Mouse (Mus musculus): ENCODE results near the gene Atp9a.

Gene Atp9a

DNA sequence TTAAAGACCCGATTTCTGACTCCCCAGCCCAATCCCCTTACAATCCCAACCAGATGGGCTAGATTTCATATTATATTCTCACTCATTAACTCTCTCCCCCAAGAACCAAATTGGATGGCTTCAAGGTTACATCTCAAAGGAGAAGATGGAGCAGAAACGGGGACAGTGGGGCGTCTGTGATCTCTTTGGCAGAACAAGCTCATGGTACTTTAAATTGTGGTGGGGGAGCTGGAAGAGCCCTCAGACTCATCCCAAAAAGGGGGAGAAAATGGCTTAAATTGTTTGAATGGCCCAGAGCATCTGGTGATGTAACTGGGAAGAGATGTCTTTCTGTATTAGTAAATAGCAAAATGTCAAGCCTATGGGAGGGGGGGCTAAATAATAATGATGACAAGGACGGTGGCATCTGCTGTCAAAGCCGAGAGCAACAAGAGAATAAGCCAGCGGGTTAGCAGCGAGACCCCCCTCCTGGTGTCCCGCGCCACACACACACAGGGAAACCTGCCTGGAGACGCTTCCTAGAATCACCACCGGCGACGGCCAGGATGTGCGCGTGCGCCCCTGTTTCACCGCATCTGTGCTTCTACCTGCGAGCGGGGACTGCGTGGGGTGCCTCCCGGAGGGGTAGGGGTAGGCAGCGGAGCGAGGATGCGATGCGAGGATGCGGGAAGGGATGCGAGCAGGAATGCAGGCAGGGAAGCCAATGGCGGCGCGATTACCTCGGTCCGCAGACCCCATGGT is 141.3 kb downstream of the Atp9a start:
- no peak for DNase-seq (ENCODE audit: low spot score in 2 of 2)

DNA sequence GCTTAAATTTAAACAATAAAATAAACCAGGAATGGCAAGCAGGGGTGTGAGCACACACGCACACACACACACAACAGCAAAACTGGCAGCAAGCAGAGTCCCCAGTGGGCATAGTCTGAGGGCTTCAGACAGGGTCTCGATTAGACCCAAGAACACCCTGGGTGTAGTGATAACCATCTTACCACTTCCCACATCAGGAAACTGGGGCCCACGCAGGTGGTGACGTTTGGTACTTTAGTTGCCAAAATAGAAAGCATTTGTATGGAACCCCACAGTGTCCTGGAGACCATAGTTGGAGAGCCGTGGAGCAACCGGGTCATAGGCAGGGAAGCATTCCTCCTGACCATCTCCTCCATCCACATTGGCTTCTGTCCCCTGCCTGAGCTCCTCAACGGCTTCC is 146.5 kb downstream of the Atp9a start:
- no peak for DNase-seq (ENCODE audit: low spot score in 2 of 2)

DNA sequence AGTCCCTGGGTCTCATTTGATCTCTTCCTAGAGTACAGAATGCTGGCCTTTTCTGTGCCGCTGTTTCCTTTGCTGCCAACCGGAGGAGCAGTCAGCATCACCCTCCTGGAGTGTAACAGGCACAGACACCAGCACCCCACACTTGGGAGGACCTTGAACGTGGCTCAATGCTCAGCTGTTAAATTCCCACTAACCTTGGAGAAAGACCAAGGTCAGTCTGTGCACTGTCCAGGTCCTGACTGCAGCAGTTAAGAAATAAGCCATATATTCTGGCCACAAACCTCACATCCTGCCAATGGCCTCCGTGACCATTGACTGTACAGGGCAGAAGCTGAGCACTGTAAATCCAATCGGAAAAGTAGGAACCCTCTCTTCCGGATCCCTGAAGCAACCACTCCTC is 148.5 kb downstream of the Atp9a start:
- no peak for DNase-seq (ENCODE audit: low spot score in 2 of 2)

DNA sequence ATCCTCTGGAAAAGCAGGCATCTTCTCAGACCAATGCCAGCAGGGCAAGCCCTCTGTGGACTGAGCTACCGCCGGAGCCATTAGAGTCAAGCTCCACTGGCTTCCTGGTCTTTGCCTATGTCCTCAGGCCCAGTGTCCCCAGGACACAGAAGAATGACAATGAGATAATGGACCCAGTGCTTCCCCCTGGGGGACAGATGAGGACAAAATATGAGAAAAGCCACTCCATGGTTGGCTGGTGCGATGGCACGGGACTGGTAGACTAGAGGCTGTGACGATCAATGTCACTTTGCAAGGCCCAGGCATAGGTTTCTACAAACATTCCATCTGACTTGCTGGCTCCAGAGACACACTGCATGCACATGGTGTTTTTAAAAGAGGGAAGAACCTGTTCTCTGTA is 149.2 kb downstream of the Atp9a start:
- DNase-seq (ENCODE audit: low spot score in 2 of 2), result no peak

DNA sequence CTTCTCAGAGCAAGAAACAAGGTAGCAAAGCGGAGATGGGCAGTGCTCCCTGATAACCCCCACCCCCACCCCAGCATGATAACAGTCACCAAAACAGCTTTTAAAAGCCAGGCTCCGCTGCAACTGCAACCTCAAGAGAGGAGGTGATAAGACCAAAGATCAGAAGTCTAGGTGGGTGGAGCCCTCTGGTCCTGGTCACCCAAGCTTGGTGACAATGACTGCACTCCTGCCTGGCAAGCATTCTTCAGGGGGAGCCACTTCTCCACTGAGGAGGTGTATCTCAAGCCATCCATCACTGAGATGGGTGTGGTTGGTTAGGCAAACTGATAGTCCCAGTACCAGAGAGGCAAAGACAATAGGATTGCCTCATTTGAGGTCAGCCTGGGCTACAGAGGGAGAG is 151.1 kb downstream of the Atp9a start:
- no peak for DNase-seq (ENCODE audit: low spot score in 2 of 2)

DNA sequence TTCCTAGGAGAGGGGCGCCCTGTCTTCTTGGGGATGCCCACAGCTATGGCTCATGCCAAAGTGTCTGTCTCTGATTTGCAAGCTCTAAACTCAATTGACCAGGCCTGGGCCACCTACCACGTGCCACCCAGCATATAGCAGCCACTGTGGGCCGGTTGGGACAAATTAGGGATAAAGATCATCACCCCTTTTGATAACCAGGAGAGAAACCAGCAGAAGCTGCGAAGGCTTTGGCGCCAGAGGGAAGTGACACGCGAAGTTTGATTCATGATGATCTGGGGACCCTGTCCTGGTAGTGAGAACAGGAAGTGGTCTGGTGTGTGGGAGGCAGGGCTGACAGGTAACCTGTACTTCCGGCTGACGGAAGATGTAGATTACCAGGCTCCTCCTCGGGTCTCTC is 151.7 kb downstream of the Atp9a start:
- DNase-seq (ENCODE audit: low spot score in 2 of 2), result peak; percentile 35 to 47

DNA sequence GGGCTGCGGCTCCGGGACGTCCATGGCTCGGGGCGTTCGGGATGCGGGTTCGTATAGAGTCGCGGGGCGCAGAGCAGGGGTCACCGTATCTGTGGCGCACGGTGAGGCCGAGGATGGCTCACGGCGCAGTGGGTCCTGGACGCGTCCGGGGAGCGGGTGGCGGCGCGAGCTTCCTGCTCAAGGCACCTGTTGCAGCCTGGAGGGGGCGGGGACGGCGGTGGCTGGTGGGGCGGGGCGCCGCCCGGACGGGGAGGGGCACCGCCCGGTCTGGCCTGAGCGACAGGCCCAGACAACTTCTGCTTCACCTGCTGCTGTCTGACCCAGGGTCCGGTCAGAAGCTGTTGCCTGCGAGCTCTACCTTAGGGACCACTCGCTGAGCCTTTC is 152.0 kb downstream of the Atp9a start:
- peak; percentile 65 to 84 for DNase-seq (ENCODE audit: low spot score in 2 of 2)

DNA sequence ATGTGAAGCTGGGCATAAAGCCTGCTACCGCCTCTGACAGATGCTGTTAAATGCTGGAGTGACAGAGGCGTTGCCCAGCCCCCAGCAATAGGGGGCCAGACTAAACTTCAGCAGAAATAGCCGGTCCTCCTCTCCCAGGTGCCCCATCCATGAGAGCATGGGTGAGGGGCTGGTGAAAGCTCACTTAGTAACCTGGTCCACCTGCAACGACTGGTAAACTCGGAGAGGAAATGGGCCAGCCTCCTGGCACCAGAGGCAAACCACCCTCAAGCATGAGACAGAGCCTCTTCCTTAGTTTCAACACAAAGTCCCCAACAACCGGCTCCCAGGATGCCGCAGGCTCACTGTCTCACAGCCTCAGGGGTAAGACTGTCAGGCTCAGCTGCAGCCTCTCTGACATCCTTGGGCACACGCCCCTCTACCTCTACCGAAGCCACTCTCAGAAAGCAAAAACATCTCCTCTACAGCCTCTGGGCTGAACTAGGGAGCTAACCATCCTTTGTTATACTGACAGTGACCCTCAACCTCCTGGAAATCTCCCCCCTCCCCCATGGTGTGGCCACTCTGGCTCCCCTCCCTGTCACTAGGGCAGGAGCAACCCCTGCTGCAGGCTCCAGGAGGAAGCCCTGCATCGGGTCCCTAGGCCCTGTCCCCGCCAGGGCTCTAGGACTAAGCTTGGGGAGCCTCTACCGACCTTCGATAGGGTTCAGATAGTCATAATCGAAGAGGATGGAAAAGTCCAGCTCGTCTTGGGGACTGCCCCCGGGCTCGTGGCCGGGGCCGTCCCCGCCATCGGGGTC is 152.6 kb downstream of the Atp9a start:
- peak; percentile 54 to 56 for DNase-seq (ENCODE audit: low spot score in 2 of 2)

DNA sequence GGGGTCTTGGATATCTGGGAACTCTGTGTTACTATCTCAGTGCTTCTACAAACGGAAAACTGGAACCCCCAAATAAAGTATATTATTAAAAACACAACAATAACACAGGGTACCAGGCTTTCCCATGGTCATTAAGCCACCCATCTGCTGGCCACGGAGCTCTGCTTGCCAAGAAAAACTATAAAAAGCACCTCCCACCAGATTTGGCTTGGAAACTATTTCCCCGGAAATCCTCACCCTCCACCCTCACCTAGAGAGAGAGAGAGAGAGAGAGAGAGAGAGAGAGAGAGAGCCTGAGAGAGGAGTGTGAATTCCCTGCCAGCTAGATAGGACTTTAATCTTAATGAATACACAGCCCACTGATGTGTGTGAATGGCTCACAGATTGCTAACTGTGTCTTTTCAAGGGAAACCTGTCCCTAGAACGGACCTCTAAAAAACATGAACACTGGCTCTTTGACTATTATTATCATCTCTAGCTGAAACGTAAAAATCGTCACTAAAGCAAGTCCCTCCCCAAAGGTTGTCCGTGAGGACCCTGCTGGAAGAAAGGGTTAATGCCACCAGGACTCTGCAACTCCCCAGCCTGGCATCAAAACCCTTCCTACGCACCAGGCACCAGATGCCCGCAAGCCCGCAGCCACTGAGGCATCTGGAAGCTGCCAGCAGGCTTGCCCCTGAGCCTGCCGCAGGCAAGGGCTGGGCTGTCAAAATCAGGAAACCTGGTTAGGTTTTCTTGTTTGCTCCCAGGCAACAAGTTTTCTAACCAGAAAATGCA is 153.4 kb downstream of the Atp9a start:
- DNase-seq (ENCODE audit: low spot score in 2 of 2), result peak in 1 of 2 experiments; percentile 23

DNA sequence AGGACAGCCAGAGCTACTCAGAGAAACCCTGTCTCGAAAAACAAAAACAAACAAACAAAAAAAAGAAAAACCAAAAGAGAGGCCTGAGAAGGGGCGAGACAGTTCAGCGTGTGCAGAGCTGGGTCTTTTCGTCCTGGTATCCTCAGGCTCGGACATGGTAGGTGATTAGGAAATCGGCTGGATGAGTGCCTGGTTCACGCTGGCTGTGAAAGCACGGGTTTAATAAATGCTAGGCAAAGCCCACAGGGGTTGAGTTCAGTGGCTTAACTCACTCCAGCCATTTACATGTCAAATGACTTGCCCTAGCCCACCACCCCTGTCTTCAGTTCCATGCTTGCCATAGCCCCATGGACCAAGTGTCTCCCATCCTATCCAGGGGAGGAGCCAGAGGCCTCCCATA is 155.1 kb downstream of the Atp9a start:
- no peak for DNase-seq (ENCODE audit: low spot score in 2 of 2)

DNA sequence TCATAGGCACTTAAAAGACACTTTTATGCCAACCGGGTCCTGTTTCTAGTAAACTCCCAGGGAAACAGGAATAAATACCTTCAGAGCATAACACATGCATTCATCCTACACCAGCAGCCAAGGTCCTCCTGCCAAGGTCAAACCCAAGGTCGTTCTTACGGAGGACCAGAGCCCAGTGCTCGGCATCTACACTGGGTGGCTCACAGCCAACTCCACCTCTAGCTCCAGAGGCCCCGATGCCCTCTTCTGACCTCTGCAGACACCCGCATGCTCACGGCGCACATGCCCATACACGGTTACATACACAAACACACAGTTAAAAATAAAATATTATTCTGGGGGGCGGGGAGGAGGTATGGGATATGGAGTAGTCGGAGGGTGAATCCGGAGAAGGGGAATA is 155.7 kb downstream of the Atp9a start:
- DNase-seq (ENCODE audit: low spot score in 2 of 2), result no peak

DNA sequence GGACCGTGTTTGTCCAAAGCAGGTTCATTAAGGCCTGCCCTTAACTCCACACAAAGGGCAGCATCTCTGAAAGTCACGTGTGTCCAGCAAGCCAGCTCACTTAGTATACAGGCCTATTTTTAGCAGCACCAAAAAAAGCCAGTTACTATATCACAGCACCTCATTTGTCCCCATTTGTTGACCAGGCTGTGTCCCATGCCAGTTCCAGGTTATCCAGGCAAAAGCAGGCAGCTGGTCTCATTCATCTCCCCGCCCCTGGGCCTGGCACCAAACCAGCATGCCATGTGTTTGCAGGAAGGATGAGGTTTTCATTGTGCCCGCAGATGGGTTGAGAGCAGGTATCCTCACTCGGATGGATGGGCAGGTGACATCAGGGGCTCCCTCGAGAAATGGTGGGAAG is 157.4 kb downstream of the Atp9a start:
- no peak for DNase-seq (ENCODE audit: low spot score in 2 of 2)
